Mouse (Mus musculus): ENCODE data around the gene Nrp2.

Gene Nrp2

DNA sequence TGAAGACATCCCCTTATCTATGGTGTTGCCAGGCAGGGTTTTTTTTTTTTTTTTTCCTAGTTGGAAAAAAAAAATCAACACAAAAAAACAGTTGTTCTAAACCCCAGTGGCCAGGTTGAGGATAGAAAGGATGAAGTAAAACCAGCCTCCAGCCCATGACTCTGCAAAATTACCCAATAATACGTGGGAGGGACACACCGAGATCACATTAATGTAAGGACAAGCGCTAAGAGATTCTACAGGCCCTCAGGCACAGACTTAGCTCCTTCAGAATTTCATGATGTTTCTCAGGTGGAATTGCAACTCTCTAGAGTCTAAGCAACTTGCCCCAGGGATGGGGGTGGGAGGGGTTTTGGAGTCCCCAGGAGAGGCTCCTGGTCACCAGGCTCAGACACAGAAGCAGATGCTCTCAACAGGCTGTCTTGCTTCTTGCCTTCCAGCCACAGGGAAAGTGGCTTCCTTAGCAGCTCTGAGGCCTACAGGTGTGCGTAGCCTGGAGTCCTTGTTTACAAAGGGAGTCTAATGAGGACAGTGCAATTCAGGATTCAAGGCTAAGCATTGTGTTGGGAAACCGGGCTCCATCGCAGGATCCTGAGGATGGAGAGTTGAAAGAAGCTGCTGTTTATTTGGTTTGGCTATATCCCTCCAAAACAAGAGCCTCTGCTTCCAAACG is 49.7 kb downstream of the Nrp2 start:
- no peak for DNase-seq

GRCm38 (mm10) chr1:62754066-62754835 is 51.2 kb downstream of the Nrp2 start:
- DNase-seq = no peak

DNA sequence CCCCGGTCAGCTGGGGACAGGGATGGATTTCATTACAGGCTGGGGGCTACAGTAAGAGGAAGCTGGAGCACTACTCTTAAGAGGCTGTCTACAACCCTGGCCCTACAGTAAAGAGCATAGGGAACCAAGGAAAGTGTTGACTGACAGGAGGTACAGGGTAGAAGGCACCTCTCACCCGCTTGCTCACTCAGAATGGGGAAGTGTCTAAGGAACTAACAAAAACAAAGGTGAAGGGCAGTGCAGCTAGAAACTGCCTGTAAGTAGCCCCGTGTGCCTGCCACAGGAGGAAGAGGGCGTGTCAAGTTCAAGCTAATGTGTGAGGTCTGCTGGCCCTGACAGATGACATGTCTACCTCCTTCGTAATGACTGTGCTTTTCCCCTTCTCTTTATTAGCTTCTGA is 57.0 kb downstream of the Nrp2 start:
- DNase-seq = no peak

- DNase-seq = no peak
These were observed 57.5 kb downstream of the Nrp2 start for GRCm38 (mm10) chr1:62760565-62760964.

- DNase-seq = no peak
These were observed 60.7 kb downstream of the Nrp2 start for GRCm38 (mm10) chr1:62763779-62764178.

- DNase-seq = no peak
These were observed 62.1 kb downstream of the Nrp2 start for GRCm38 (mm10) chr1:62765171-62765570.

- DNase-seq = no peak
These were observed 63.7 kb downstream of the Nrp2 start for GRCm38 (mm10) chr1:62766766-62767165.

DNA sequence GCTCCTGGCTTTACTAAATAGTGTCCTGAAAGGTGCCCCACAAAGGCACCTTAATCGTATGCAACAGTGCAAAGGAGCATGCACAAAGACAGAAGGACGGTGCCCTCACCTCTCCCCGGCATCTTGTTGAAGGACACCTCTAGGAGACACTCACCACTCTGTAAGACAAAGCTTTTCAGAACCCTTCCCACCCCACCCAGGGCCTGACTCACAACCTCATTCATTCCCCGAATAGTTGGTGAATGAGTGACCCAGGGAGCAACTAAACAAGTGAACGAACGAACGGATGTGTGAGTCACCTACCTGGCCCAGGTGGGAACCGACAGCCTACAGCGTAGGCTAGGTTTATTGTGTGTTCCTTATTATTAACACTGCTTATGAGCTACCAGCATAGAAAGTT is 64.5 kb downstream of the Nrp2 start:
- no peak for DNase-seq

- DNase-seq = no peak
These were observed 67.5 kb downstream of the Nrp2 start for GRCm38 (mm10) chr1:62770576-62770975.

DNA sequence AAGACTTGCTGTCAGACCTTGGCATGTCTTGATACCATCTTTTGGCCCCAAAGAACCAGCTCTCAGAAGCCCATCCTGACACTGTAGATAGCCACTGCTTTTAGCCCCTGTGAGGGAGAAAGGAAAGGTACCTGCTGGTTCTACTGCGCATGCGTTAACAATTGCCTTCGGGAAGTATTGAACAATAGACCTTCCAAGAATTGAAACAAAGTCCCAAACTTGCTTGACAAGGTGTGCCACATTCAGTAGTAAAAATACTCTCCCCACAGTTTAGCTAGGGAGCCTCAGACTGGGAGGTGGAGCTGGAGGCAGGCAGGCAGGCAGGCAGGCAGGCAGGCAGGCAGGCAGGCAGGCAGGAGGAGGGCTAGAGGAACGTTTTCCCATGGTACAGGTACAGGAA is 69.3 kb downstream of the Nrp2 start:
- no peak for DNase-seq

GRCm38 (mm10) chr1:62773105-62773920 is 70.2 kb downstream of the Nrp2 start:
- DNase-seq = no peak

GRCm38 (mm10) chr1:62773921-62774191 is 70.8 kb downstream of the Nrp2 start:
- DNase-seq = no peak

- no peak for DNase-seq
These were observed 71.5 kb downstream of the Nrp2 start for GRCm38 (mm10) chr1:62774288-62775218.

- DNase-seq = no peak
These were observed 74.5 kb downstream of the Nrp2 start for GRCm38 (mm10) chr1:62777320-62778235.

- no peak for DNase-seq
These were observed 75.8 kb downstream of the Nrp2 start for GRCm38 (mm10) chr1:62778910-62779309.

GRCm38 (mm10) chr1:62780068-62780761 is 77.1 kb downstream of the Nrp2 start:
- DNase-seq = no peak

GRCm38 (mm10) chr1:62782155-62782554 is 79.1 kb downstream of the Nrp2 start:
- no peak for DNase-seq

DNA sequence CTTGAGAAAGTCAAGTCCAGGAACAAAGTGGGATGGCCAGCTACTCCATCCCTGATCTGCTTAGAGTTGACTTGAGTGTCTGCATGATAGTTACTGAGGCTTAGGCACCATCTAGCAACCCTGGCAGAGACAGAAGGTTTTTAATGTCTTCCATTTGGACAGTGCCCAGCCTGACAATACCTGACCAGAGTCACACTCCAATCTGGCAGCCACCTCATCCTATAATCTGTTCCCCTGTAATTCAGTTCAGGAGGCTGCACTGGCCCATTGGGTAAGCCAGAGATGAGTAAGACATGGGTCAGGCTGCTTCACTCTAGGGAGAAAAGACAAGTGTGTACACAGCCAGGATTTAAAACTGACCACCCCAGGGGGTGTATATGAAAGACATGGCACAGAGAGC is 79.5 kb downstream of the Nrp2 start:
- DNase-seq = no peak

DNA sequence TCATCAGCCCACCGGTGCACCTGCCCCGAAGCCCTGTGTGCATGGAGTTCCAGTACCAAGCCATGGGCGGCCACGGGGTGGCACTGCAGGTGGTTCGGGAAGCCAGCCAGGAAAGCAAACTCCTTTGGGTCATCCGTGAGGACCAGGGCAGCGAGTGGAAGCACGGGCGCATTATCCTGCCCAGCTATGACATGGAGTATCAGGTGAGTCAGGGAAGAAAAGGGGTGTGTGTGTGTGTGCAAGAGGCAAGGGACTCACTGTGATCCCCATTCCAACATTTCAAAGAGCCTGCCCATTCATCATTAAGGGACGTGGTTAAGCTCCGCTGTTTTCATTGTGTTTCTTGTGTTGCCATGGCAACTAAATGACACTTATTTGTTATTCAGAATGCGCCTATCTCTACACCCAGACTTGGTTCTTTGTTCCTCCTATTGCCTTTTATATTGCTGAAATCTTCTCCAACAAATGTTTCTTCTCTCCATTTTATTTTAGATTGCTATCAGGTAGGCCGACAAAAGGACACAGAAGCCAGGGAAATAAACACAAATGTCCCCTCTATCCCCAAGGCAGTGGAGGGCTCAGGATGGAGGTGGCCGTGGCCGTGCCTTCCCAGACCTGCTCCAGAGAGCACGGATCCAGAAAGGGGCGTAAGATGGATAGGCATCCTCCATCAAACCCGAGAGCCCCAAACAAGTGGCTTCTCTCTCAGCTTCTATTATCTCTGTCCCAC is 80.4 kb downstream of the Nrp2 start:
- DNase-seq = no peak

- DNase-seq = no peak
These were observed 81.0 kb downstream of the Nrp2 start for GRCm38 (mm10) chr1:62784084-62784392.
